Mouse (Mus musculus): ENCODE results near the gene Tnfsf12.
"Not testable (repeated sequence)": the region's sequence is repeated elsewhere in the genome, so short reads cannot be mapped to it uniquely, and the experiment has no call there.

The Tnfsf12 gene

GRCm38 (mm10) chr11:69704613-69705010 lies 9.0 kb upstream of the Tnfsf12 start:
- DNase-seq (ENCODE audit: low spot score): no peak

- DNase-seq (ENCODE audit: low spot score): no peak
These were observed 8.4 kb upstream of the Tnfsf12 start for GRCm38 (mm10) chr11:69703814-69704612.

- DNase-seq (ENCODE audit: low spot score): not testable (repeated sequence)
These were observed 7.7 kb upstream of the Tnfsf12 start for GRCm38 (mm10) chr11:69703381-69703780.

- DNase-seq (ENCODE audit: low spot score): not testable (repeated sequence)
These were observed 7.2 kb upstream of the Tnfsf12 start for GRCm38 (mm10) chr11:69702886-69703285.

- DNase-seq (ENCODE audit: low spot score): no peak
These were observed 3.9 kb upstream of the Tnfsf12 start for GRCm38 (mm10) chr11:69699595-69699994.

GRCm38 (mm10) chr11:69698574-69698973 lies 2.9 kb upstream of the Tnfsf12 start:
- no peak for DNase-seq (ENCODE audit: low spot score)

GRCm38 (mm10) chr11:69697396-69697795 lies 1.7 kb upstream of the Tnfsf12 start:
- DNase-seq (ENCODE audit: low spot score): no peak

GRCm38 (mm10) chr11:69695046-69695360 lies 646 bp downstream of the Tnfsf12 start:
- no peak for DNase-seq (ENCODE audit: low spot score)

- no peak for DNase-seq (ENCODE audit: low spot score)
These were observed 2.2 kb downstream of the Tnfsf12 start for GRCm38 (mm10) chr11:69693421-69693965.

GRCm38 (mm10) chr11:69692863-69693262 lies 2.8 kb downstream of the Tnfsf12 start:
- DNase-seq (ENCODE audit: low spot score): no peak

- DNase-seq (ENCODE audit: low spot score): no peak
These were observed 3.3 kb downstream of the Tnfsf12 start for GRCm38 (mm10) chr11:69692196-69692811.

GRCm38 (mm10) chr11:69689891-69690290 lies 5.8 kb downstream of the Tnfsf12 start:
- no peak for DNase-seq (ENCODE audit: low spot score)

GRCm38 (mm10) chr11:69687061-69687460 lies 8.6 kb downstream of the Tnfsf12 start:
- no peak for DNase-seq (ENCODE audit: low spot score)

- DNase-seq (ENCODE audit: low spot score): no peak
These were observed 9.3 kb downstream of the Tnfsf12 start for GRCm38 (mm10) chr11:69686377-69686776.

- no peak for DNase-seq (ENCODE audit: low spot score)
These were observed 10.0 kb downstream of the Tnfsf12 start, which contains the start of gene Tnfsf13 for GRCm38 (mm10) chr11:69685526-69686148. Gene Tnfsf13, minus strand, starts transcription at chr11:69685784.

GRCm38 (mm10) chr11:69684936-69685335 lies 10.7 kb downstream of the Tnfsf12 start:
- no peak for DNase-seq (ENCODE audit: low spot score)

- no peak for DNase-seq (ENCODE audit: low spot score)
These were observed 11.4 kb downstream of the Tnfsf12 start for GRCm38 (mm10) chr11:69684128-69684745.

- no peak for DNase-seq (ENCODE audit: low spot score)
These were observed 12.1 kb downstream of the Tnfsf12 start for GRCm38 (mm10) chr11:69683576-69683975.

- DNase-seq (ENCODE audit: low spot score): peak; percentile 82
These were observed 12.7 kb downstream of the Tnfsf12 start for GRCm38 (mm10) chr11:69682840-69683533.

- no peak for DNase-seq (ENCODE audit: low spot score)
These were observed 13.3 kb downstream of the Tnfsf12 start for GRCm38 (mm10) chr11:69682209-69682839.

Data from T-cell, adult 2 months (primary cell).